Mouse (Mus musculus) left cerebral cortex, adult 8-10 months (tissue): ENCODE results near the gene Zbtb42. TPM values are rescaled to one million over a fixed set of nuclear protein-coding genes. Genes with fewer than 3 reads are reported as not detected.

ENCODE experiments used
- DNase-seq, 2 experiments: peaks; one replicate each; pipeline ENCODE4 v3.0.0; 2022; ENCODE audit warnings: low spot score in 2 of 2
- total RNA-seq, 4 experiments: library from RNA; stranded (reverse); gene quantifications; 2 replicates each; pipeline ENCODE4 v1.2.4; 2022

Gene Zbtb42
- total RNA-seq, 4 experiments from 2014 or later, result 0.81 to 1.7 (median 1.1) TPM

DNA sequence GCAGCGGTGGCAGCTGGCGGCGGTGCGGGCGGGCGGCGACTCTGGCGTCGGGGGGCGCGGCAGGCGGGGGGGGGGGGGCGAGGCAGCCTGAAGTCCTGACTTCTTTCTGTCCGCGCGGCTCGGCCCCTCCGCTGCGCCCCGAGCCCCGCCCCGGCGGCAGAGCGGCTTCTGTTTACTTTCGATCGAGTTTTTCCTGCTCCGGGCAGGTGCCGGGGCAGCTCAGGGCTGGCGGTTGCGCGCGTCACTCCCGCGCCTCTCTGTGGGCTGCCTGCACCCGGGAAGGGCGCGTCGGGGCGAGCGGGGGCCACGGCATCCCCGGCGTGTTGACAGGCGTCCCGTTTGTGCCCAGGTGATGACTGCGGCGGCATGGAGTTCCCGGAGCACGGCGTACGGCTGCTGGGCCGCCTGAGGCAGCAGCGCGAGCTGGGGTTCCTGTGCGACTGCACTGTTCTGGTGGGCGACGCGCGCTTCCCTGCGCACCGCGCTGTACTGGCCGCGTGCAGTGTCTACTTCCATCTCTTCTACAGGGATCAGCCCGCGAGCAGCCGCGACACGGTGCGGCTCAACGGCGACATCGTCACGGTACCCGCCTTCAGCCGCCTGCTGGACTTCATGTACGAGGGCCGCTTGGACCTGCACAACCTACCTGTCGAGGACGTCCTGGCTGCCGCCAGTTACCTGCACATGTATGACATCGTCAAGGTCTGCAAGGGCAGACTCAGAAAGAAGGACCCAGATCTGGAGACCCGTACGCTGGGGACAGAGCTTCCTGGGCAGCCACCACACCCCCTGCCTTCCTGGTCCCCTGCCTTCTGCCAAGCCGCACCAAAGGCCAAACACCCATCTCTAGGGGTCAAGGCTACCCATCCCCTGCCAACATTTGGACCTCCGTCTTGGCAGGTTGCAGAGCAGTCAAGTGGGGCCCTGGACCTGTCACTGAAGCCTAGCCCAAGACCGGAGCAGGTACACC is 684 bp downstream of the Zbtb42 start:
- DNase-seq, result no peak

DNA sequence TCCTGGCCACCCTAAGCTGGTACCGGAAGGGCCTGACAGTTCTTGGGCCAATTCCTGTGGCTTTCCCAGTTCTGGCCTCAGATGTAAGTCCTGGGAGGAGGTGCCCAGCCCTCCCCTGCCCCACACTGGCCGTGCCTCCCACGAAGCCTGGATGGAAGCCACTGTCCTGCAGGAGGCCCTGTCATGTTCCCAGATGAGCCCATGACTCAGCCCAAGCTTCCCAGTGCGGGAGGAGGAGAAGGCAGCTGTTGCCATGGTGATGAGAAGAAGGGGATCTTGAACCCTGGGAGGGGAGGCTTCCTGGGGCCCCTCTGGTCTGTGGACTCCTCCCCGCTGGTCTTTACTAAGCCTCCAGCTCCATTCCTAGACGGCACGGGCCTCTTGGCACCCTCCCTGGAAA is 4.7 kb downstream of the Zbtb42 start:
- DNase-seq, result no peak

DNA sequence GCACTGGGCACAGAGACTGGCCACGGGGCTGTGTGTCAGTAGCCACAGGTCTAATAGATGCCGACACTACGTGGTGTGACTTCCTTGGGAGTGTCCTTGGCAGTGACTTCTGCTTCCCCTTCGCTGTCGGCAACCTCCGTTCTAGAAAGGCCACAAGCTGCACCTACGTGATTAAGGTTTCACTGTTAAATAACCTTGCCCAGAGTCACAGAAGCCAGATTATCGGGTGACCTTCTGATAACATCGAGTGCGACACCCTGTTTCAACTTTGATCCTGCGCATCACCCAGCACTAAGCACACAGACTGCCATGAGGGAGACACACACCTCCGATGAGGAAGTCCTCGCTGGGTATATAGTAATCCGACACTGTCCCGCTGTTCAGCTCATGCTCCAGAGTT is 9.8 kb downstream of the Zbtb42 start:
- DNase-seq, result no peak

DNA sequence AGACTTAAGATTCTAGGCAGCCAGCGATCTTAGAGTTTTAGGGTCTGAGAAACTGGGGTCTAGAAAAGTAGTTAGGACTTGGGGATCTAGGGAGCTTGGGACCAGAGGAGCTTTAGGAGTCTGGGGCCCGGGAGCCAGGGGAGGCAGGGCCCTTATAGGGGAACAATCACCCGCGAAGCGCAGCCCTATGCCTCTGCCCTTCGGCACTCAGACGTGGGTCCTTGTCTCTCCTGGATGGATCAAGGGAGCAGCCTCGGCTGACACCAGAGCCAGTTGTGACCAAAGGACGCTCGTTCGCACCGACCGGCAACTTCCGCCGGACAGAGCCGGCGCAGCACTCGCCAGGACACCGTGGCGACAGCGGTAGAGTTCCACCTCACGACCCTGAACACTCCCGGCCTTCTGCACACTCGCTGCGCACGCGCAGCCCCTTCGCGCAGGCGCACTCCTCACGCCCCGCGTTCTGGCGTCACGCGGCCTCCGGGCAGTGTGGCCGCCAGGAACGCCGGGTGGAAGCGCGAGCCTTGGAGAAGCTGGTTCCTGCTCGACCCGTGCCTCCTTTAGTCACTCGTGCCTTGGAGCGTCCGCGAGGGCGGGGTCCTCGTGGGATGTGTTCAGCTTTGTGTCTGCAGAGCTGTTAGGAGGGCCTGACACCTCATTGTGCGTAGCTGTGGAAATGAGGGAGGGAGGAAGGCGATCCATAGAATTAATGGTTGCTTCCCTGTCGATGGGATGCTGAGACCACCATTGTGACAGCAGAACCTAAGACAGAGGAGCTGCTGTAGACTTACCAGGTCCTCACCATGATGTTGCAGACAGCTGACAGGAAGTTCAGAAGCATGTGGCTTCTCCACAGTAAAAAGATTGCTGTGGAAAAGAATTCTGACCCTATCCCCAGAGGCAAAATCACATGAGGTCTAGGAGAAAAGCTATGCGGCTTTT is 14.8 kb downstream of the Zbtb42 start:
- peak; percentile 92 to 93 for DNase-seq

DNA sequence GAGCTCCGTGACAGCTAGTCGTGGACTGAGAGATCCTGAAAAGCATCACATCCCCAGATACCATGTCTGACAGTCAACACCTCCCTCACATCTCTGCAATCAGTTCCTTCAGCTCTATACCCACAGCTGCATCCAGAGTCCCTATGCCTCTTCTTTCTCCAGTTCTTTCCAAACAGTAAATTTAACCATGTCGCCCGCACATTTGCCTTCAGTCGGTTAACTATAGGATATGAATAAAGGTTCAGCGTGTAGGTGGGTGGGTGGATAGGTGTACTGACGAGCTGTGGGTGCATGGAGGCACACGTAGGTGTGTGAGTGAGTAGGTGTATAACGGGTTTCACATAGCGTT is 15.5 kb downstream of the Zbtb42 start:
- DNase-seq, result no peak

DNA sequence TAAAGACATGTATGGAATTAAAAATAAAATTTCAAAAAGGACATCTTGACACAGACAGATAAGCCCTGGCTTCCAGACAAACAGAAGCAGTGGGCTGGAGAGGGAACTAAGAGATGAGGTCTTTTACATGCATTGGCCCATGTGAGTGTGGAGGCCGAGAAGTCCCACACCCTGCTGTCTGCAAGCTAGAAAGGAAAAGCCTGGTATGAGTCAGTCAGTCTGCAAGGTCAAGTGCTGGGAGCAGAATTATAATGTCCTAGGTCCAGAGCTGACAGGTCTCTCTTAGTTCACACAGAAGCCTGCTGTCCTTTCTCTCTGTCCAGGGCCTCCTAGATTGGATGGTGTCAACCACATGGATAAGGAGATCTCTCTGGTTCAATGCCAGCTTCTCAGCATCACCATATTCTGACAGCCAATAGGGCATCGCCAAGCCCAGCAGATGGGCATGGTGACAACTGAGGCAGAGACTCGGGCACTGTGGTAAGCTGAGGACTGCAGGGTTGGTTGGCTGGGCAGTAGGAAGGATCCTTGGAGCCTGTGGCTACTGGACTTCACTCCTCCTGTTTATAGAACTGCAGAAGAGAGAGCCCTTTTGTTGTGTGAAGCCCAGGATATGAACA is 18.3 kb downstream of the Zbtb42 start:
- DNase-seq, result no peak

DNA sequence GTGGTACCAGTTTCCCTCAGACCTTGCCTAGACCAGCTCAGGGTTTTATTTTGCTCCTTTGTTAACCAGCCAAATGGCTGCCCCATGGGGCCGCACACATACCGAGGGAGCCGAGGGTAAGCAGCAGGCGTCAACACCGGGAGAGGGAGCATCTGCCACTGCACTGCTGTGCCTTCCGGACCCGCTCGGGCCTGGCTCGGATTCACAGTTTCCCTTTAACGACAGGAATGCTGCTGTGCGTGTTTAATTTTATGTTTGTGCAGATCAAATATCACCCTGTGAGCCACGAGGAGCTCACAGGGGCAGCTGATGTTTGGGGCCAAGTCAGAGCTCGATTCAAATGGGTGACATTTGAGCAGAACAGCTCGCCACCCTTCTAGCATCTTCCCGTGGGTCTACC is 21.9 kb downstream of the Zbtb42 start:
- no peak for DNase-seq

DNA sequence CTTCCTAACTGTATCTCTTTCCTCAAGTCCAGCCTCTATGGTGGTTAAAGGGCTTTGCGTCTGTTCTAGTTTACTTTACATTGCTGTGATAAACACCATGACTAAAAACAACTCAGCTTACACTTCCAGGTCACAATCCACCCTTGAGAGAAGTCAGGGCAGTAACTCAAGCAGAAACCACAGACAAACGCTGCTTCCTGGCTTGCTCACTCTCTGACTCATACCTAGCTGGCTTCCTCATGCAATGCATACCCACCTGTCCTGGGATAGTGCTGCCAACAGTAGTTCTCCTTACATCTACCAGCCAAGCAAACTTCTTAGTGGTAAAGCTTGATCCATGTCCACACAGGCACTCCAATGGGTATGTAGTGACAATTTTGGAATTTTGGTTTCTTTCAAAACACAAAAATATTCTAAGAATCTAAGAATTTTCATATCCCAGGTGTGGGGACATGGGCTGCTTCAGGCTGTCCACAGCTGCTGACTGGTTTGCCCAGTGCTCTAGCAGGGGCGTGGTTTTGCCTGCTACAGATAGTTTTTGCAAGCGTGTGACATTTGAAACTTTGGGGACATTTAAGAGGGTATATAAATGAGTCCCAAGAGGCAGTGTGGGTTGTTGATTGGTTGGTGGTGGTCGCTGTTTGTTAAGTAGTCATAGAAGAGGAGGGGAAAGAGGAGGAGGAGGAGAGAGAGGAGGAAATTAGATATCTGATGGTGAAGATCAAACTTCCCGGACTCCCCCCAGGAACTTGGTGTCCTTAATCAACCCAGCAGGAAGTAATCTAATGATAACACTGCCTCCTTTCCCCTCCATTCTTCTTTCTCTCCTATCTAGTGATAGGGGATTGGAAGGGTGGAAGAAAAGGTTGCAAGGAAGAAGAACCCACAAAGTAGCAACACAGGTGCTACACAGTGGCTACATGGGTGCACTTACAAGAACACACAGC is 24.0 kb downstream of the Zbtb42 start:
- no peak for DNase-seq

DNA sequence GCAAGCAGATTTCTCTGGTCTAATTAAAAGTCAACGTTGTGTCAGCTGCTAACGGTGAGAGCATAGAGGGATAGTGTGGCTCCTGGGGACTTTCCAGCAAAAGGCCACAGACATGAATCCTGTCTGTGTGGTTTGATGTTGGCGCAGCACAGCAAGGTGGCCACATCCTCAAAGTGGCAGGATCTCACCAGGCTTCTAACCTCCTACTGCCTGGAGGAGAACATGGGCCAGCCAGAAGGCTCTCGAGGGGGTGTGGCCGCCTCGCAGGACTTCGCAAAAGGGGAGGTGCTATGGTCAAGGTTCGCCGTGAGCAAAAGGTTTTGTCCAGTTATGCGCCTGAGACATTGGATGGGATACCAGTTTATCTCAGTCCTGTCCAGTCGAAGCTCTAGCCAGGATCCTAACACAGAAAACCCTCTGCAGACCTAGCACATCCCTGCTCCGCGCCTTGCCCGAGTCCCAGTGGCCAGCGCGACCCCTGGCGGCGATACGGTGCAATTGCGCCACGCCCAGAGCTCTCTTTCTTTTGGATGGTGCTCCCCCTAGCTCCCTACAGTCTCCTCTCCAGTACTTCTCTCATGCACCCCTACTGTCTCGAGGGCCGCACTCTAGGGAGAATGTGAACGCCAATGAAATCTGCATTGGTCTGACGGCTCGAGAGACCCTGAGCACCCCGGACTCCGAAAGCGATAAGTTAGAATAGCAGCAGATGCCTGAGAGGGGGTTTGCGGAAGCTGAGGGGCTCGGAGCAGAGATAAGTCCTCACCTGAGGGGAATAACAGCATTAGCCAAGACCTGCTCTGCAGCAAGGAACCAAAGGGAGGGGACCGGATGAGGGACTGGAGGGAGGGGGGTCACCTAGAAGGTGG is 28.3 kb downstream of the Zbtb42 start:
- peak; percentile 64 to 77 for DNase-seq

DNA sequence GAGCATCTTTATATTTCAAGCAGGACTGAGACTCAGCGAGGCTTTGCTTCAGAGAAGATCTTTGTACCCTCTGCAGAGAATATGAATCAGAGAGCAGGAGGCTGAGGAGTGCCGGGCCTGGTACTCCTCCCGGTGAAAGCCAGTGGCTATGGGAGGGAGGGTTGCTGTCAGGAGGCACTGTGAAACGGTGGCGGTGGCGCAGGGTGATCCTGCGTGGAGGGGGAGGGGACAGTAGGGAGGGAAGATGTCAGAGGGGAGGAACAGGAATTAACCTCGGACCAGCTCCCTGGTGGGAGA is 28.9 kb downstream of the Zbtb42 start:
- DNase-seq, result no peak

DNA sequence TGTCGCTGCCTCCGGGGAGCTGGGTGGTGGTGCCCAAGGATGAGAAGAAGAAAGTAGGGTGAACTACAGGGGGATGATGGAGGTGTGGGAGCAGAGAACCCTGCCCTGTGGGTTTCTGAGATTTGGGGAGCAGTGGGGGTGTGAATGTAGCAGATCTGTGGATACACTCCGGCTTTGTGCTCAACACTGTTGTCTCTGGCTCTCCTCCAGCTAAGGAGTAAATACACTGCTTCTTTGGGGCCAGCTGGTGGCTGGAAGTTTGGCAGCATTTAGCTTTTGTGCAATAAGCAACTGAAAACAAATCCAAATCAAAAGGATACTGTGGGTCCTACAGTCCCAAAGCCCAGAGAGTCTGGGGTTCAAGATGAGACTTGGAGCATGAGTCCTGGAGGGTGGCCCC is 35.4 kb downstream of the Zbtb42 start:
- no peak for DNase-seq

DNA sequence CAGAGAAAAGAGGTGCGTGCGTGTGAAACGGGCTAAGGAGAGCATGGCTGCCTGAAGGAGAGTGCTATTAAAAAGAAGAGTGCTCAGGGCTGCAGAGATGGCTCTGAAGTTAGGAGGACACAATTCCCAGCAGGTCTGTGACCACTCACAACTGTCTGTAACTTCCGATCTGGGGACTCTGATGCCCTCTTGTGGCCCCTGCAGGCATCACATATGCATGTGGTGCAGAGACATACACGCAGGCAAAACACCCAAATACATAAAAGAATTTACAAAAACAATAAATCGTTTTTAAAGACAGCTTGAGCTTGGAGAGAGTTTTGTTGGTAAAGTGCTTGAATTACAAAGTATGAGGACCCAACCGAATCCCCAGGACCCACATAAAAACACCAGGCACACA is 38.5 kb downstream of the Zbtb42 start:
- DNase-seq, result no peak

DNA sequence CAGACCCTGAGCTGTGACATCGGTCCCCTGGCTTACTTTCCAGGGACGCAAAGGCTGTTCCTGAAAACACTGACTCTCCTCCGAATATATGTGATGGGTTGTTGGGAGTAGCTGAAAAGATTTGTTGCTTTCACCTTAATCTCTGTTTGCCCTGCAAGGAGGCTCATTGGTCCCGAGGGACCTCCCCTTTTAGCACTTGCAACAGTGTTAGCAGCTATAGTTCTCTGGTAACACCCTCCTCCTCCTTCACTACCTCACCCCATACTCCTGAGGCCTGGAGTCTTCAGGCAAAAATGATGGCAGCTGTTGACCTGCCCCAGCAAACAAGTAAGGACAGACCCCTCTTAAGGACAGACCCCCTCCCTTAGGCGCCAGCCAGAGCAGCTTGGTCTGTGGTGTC is 40.4 kb downstream of the Zbtb42 start:
- no peak for DNase-seq

DNA sequence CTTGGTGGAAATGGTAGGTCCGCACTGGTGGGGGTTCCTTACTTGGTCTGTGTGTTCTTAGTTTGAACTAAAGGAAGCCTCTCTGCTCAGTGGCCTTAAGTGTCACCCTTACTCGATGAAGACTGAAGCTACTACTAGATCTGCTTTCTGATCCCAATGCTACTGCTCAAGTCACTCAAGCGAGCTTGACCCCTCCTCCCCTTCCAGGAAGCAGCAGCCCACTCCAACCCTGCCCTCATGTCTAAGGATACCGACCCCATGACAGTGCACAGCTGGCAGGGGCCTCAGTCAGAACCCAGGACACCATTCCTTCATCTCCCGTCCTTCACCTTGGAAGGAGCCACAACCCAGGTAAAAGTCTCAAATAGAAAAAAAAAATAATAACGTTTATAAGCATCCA is 41.6 kb downstream of the Zbtb42 start, which contains the start of gene Cep170b:
Gene Cep170b, plus strand, starts transcription at position 240 of the 400 bp plus-strand sequence.
- peak in 1 of 2 experiments; percentile 7 for DNase-seq

DNA sequence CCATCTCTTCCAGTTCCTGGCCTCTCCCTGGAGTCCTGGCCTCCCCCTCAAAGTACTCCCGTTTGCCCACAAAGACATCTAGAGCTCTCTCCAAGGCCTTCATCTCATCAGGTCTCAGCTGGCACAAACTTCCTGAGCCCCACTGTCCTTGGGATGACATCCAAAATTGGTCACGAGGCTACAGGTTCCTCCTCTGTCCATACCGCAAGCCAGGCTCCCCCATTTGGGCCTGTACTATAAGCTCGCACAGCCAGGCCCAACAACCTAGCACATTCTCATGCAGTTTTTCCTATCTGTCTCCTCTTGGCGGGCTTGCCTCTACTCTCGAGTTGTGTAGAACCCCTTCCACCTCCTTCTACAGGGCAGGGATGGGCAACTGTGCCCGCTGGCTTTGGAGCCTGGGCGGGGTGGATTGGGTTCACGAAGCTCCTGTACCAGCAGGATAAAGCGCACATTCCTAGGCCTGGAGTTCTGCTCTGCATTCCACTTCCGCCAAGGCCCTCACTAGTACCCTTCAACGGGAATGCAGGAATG is 42.3 kb downstream of the Zbtb42 start:
- peak in 1 of 2 experiments; percentile 5 for DNase-seq

DNA sequence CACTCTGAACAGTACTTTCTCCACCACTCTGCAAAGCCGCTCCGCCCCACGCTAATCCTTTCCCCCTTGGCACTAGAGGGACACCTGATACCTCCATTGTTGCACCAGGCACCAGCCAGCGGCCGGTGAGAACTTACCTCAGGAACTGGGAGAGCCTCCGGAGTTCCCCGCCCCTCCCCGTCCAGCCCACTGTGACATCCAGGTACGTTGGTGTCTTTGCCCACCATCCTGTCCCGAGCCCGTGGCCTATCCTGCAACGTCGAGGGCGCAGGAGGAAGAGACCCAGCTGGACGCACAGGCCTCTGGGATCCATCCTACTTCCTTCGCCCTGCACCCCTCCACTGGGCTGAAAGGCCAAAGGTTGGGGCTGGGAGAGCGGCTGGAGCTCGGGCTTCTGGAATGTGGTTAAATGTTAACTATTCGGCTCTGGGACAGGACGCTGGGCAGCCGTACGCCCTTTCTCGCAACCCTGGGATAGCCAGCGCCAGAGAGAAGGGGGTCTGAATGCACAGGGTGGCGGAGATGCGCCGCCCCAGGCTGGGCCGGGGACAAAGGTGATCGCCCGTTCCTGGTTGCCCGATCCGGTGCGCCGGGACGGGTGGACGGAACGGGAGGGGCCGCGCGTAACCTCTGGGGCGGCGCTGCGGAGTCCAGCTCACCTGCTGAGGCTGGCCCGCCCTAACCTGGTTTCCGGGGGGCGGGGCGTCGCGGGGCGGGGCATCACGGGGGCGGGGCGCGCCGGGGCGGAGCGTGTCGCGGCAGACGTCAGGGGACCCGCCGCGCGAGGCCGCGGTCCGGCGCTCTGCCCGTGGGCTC is 43.0 kb downstream of the Zbtb42 start:
- DNase-seq, result peak in 1 of 2 experiments; percentile 12

DNA sequence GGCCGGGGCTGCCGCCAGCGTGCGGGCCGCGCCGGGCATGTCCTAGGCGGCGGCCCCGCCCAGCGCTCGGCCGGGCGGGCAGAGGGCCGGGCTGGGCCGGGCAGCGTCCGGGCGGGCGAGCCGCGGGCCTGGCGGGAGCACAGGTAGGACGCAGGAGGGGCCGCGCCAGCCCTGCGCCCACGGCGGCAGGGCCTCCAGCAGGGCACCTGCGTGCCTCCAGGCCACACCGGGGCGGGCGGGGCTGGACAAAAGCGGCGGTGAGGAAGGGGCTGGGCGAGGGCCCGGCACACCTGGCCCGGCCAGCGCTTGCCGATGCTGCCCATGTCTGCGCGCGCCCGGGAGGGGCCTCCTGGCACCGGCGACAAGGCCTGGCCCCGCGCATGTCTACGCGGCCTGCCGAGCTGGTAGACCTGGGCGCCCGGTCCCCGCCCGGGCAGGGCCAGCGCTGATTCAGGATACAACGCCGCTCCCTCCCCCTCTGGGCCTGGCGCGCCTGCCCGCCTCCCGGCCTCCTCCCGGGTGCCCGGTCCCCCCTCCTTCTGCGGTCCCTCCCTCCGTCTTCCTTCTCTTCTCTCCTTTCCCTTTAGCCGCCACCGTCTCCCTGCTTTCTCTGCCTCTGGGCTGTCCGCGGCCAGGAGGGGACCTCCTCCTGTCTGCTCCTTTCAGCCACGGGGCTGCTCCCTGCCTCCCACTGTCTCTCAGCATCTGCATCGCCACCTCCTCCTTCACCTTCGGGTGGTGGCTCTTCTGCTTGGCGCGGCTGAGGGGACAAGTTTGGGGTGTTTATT is 43.8 kb downstream of the Zbtb42 start:
- peak in 1 of 2 experiments; percentile 58 for DNase-seq

DNA sequence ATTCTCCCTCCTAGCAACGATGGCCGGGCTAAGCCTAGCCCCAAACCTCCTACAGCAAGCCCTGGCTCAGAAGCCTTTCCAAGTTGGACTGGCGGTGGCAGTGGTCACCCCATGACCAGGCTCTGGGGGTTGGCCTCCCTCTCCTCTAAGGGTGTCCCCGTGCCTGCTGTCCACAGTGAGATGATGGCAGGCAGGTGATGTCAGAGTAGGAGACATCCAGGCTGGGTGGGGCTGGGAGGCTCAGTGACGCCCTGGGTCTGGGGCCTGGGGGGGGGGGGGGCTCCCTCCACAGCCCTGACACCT is 44.4 kb downstream of the Zbtb42 start:
- DNase-seq, result no peak
